Mouse (Mus musculus): ENCODE data around the gene Olfr875. TPM values are rescaled to one million over a fixed set of nuclear protein-coding genes. Genes with fewer than 3 reads are reported as not detected.

Olfr875 gene
- polyA plus RNA-seq (2014; fragmentation: Nextera tagmentation; extraction: Ambion mirVana): not detected in 2 replicates

DNA sequence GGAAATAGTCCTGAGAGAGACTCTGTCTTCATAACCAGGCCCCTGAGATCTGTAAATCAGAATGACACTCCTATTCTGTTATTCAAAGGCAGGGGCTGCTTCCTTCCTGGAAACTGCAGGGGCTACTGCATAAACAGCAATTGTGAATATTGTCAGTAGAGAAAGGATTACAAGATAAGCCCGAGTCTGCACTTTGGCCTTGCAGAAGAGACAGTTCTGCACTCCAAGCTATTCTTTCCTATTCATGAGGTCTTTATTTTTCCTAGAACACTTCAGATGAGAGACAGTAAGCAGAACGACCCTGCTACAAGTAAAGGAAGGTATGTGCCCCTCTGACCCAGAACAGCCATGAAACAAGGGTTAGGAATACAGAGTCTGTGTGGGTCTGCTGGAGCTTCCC is at the start of gene Olfr875:
Gene Olfr875 (plus strand): TSS at position 99 of the 400 bp plus-strand sequence.
- no peak within 1 kb of the TSS for H3K4me3 ChIP-seq (ENCODE audit: low read depth, low read length)
- WGBS: 19% methylated on average over 2 of the region's 2 CpGs
- ATAC-seq (ENCODE audit: low read depth): no peak
- H3K4me1 ChIP-seq (ENCODE audit: control insufficient read depth, insufficient read depth, low read length): no peaks in the 10 kb centered on the region
- no peak within 1 kb of the TSS for H3K9ac ChIP-seq (replicated peaks; ENCODE audit: low read depth, low read length)
- no peaks in the 10 kb centered on the region for H3K27me3 ChIP-seq (ENCODE audit: control insufficient read depth, insufficient read depth, low read length)
- H3K27ac ChIP-seq (ENCODE audit: low read depth, low read length): no peak within 1 kb of the TSS
- H3K4me2 ChIP-seq (ENCODE audit: low read depth, low read length): no peak within 1 kb of the TSS
- no peaks in the 10 kb centered on the region for H3K9me3 ChIP-seq (ENCODE audit: control insufficient read depth, low read length)
- H3K36me3 ChIP-seq (ENCODE audit: control insufficient read depth, insufficient read depth, low read length): no peaks in the 10 kb centered on the region

DNA sequence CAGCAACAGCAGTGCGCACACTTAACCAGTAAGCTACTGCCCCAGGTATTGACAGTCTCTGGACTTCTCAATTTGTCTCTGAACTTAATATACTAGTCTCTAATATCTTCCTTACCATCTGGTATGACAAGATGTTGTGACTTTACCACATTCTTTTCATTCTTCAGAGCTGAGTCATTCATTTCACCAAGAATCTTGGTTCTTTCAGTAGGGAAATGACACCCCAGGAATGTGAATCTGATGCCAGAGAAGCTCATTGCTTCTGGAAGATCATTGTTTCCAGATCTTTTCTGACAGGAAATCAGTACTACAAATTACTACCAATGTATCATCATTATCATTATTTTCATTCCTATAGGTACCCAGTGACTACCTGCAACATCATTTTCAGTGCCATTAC is 37.3 kb upstream of the Olfr875 start:
- no peaks in the 10 kb centered on the region for H3K36me3 ChIP-seq (ENCODE audit: control insufficient read depth, insufficient read depth, low read length)

DNA sequence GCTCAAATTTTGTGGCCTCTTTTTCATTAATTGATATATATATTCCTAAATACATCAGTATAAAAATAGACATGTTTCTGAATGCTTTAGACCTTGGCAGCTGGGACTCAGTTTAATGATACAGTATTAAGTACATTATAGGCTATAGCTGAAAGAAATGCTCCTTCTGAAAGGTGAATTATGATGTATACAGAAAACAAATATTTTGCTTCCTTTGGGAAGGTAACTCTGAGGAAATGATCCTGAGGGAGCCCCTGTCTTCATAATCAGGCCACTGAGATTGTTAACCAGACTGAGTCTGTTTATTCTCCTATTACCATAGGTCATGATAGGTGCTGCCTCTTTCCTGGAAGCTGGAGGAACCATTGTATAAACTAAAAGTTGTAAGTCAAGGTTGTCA is 26.9 kb upstream of the Olfr875 start, which contains the start of gene Olfr874:
Gene Olfr874 (plus strand): TSS at position 301 of the 400 bp plus-strand sequence.
- Histone ChIP-seq H3K9me3 (ENCODE audit: control insufficient read depth, low read length) (no peaks in the 10 kb centered on the region), H3K4me1 (ENCODE audit: control insufficient read depth, insufficient read depth, low read length) (no peaks in the 10 kb centered on the region), H3K9ac (replicated peaks; ENCODE audit: low read depth, low read length) (no peak within 1 kb of the TSS), H3K36me3 (ENCODE audit: control insufficient read depth, insufficient read depth, low read length) (no peaks in the 10 kb centered on the region), H3K27ac (ENCODE audit: low read depth, low read length) (no peak within 1 kb of the TSS), H3K4me3 (ENCODE audit: low read depth, low read length) (no peak within 1 kb of the TSS), H3K27me3 (ENCODE audit: control insufficient read depth, insufficient read depth, low read length) (no peaks in the 10 kb centered on the region), H3K4me2 (ENCODE audit: low read depth, low read length) (no peak within 1 kb of the TSS)
- ATAC-seq (ENCODE audit: low read depth): no peak

More for the DNA sequence above, 37.3 kb upstream of the Olfr875 start:
- Histone ChIP-seq H3K4me2 (ENCODE audit: low read depth, low read length) (no peak overlapping the region), H3K9ac (replicated peaks; ENCODE audit: low read depth, low read length) (no peak overlapping the region), H3K27me3 (ENCODE audit: control insufficient read depth, insufficient read depth, low read length) (no peaks in the 10 kb centered on the region), H3K27ac (ENCODE audit: low read depth, low read length) (no peak overlapping the region), H3K4me3 (ENCODE audit: low read depth, low read length) (no peak overlapping the region), H3K4me1 (ENCODE audit: control insufficient read depth, insufficient read depth, low read length) (no peaks in the 10 kb centered on the region), H3K9me3 (ENCODE audit: control insufficient read depth, low read length) (no peaks in the 10 kb centered on the region)
- no peak for ATAC-seq (ENCODE audit: low read depth)
- WGBS: 83% methylated on average over 1 of the region's 1 CpGs

DNA sequence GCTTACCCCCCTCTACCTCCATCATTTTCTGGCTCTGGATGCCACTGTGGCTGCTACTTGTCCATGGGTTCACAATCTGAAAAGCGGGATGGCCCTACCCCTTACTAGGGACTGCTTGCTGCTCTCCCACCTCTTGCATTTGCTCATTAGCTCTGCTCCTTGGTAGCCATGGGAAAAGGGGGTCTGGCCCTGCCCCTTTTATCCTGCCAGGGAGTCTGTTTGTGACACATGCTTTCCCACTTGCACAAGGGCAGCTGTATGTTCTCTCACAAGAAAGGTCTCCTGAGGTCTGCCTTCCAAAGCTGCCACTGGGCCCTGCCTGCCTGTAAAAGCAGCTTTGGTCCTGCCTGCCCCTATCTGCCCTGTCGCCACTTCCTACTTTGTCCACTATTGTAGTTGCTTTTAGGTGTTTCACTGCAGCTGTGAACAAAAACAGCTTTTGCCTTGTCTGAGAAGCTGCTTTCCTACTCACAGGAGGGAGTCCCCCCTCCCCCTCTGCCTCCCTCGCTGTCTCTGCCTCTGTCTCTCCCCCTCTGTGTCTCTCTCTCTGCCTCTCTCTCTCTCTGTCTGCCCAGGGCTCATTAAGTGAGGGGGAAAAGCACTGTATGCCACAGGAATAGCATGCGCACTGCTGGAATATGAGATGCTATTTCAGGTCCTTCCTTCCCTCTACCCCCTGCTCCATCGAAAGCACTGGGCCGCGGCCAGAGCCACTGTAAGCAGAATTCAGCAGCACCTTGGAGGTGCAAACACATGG is 21.2 kb upstream of the Olfr875 start:
- Histone ChIP-seq H3K27me3 (ENCODE audit: control insufficient read depth, insufficient read depth, low read length) (no peaks in the 10 kb centered on the region), H3K4me1 (ENCODE audit: control insufficient read depth, insufficient read depth, low read length) (no peaks in the 10 kb centered on the region), H3K4me2 (ENCODE audit: low read depth, low read length) (no peak overlapping the region), H3K9me3 (ENCODE audit: control insufficient read depth, low read length) (no peaks in the 10 kb centered on the region), H3K27ac (ENCODE audit: low read depth, low read length) (no peak overlapping the region), H3K9ac (replicated peaks; ENCODE audit: low read depth, low read length) (no peak overlapping the region), H3K4me3 (ENCODE audit: low read depth, low read length) (no peak overlapping the region), H3K36me3 (ENCODE audit: control insufficient read depth, insufficient read depth, low read length) (no peaks in the 10 kb centered on the region)
- ATAC-seq (ENCODE audit: low read depth): peak; percentile 70
- WGBS: 43% methylated on average over 7 of the region's 7 CpGs

GRCm38 (mm10) chr9:37751467-37751866 is 20.2 kb upstream of the Olfr875 start:
- no peak overlapping the region for H3K4me3 ChIP-seq (ENCODE audit: low read depth, low read length)
- H3K9ac ChIP-seq (replicated peaks; ENCODE audit: low read depth, low read length): no peak overlapping the region
- no peaks in the 10 kb centered on the region for H3K36me3 ChIP-seq (ENCODE audit: control insufficient read depth, insufficient read depth, low read length)
- H3K4me1 ChIP-seq (ENCODE audit: control insufficient read depth, insufficient read depth, low read length): no peaks in the 10 kb centered on the region
- 65% methylated on average over 2 of the region's 2 CpGs for WGBS
- no peaks in the 10 kb centered on the region for H3K27me3 ChIP-seq (ENCODE audit: control insufficient read depth, insufficient read depth, low read length)
- ATAC-seq (ENCODE audit: low read depth): no peak
- H3K27ac ChIP-seq (ENCODE audit: low read depth, low read length): no peak overlapping the region
- no peaks in the 10 kb centered on the region for H3K9me3 ChIP-seq (ENCODE audit: control insufficient read depth, low read length)
- H3K4me2 ChIP-seq (ENCODE audit: low read depth, low read length): no peak overlapping the region

- H3K27me3 ChIP-seq (ENCODE audit: control insufficient read depth, insufficient read depth, low read length): no peaks in the 10 kb centered on the region
- ATAC-seq (ENCODE audit: low read depth): no peak
- H3K36me3 ChIP-seq (ENCODE audit: control insufficient read depth, insufficient read depth, low read length): no peaks in the 10 kb centered on the region
- H3K9ac ChIP-seq (replicated peaks; ENCODE audit: low read depth, low read length): no peak overlapping the region
- H3K9me3 ChIP-seq (ENCODE audit: control insufficient read depth, low read length): no peaks in the 10 kb centered on the region
- H3K4me2 ChIP-seq (ENCODE audit: low read depth, low read length): no peak overlapping the region
- WGBS: 76% methylated on average over 4 of the region's 4 CpGs
- no peak overlapping the region for H3K4me3 ChIP-seq (ENCODE audit: low read depth, low read length)
- H3K4me1 ChIP-seq (ENCODE audit: control insufficient read depth, insufficient read depth, low read length): no peaks in the 10 kb centered on the region
- H3K27ac ChIP-seq (ENCODE audit: low read depth, low read length): no peak overlapping the region
Observed at GRCm38 (mm10) chr9:37752006-37752405, 19.7 kb upstream of the Olfr875 start.

GRCm38 (mm10) chr9:37761728-37762127 is 9.9 kb upstream of the Olfr875 start:
- H3K27ac ChIP-seq (ENCODE audit: low read depth, low read length): no peak overlapping the region
- H3K36me3 ChIP-seq (ENCODE audit: control insufficient read depth, insufficient read depth, low read length): no peaks in the 10 kb centered on the region
- 79% methylated on average over 2 of the region's 2 CpGs for WGBS
- H3K9me3 ChIP-seq (ENCODE audit: control insufficient read depth, low read length): no peaks in the 10 kb centered on the region
- no peak overlapping the region for H3K4me2 ChIP-seq (ENCODE audit: low read depth, low read length)
- no peak overlapping the region for H3K4me3 ChIP-seq (ENCODE audit: low read depth, low read length)
- H3K9ac ChIP-seq (replicated peaks; ENCODE audit: low read depth, low read length): no peak overlapping the region
- ATAC-seq (ENCODE audit: low read depth): no peak
- H3K4me1 ChIP-seq (ENCODE audit: control insufficient read depth, insufficient read depth, low read length): no peaks in the 10 kb centered on the region
- no peaks in the 10 kb centered on the region for H3K27me3 ChIP-seq (ENCODE audit: control insufficient read depth, insufficient read depth, low read length)

GRCm38 (mm10) chr9:37762541-37762940 is 9.1 kb upstream of the Olfr875 start:
- no peak overlapping the region for H3K9ac ChIP-seq (replicated peaks; ENCODE audit: low read depth, low read length)
- no peaks in the 10 kb centered on the region for H3K27me3 ChIP-seq (ENCODE audit: control insufficient read depth, insufficient read depth, low read length)
- no peak overlapping the region for H3K4me3 ChIP-seq (ENCODE audit: low read depth, low read length)
- 75% methylated on average over 2 of the region's 2 CpGs for WGBS
- no peaks in the 10 kb centered on the region for H3K9me3 ChIP-seq (ENCODE audit: control insufficient read depth, low read length)
- no peak overlapping the region for H3K27ac ChIP-seq (ENCODE audit: low read depth, low read length)
- no peak overlapping the region for H3K4me2 ChIP-seq (ENCODE audit: low read depth, low read length)
- no peaks in the 10 kb centered on the region for H3K4me1 ChIP-seq (ENCODE audit: control insufficient read depth, insufficient read depth, low read length)
- H3K36me3 ChIP-seq (ENCODE audit: control insufficient read depth, insufficient read depth, low read length): no peaks in the 10 kb centered on the region
- no peak for ATAC-seq (ENCODE audit: low read depth)

GRCm38 (mm10) chr9:37770661-37771060 is 996 bp upstream of the Olfr875 start:
- H3K27ac ChIP-seq (ENCODE audit: low read depth, low read length): no peak overlapping the region
- H3K4me3 ChIP-seq (ENCODE audit: low read depth, low read length): no peak overlapping the region
- no peaks in the 10 kb centered on the region for H3K9me3 ChIP-seq (ENCODE audit: control insufficient read depth, low read length)
- no peaks in the 10 kb centered on the region for H3K36me3 ChIP-seq (ENCODE audit: control insufficient read depth, insufficient read depth, low read length)
- no peaks in the 10 kb centered on the region for H3K27me3 ChIP-seq (ENCODE audit: control insufficient read depth, insufficient read depth, low read length)
- no peaks in the 10 kb centered on the region for H3K4me1 ChIP-seq (ENCODE audit: control insufficient read depth, insufficient read depth, low read length)
- WGBS: 83% methylated on average over 2 of the region's 2 CpGs
- H3K4me2 ChIP-seq (ENCODE audit: low read depth, low read length): no peak overlapping the region
- ATAC-seq (ENCODE audit: low read depth): no peak
- no peak overlapping the region for H3K9ac ChIP-seq (replicated peaks; ENCODE audit: low read depth, low read length)
